8 mouse cellular contexts compared by ENCODE assay signal in the genomic region with DNA sequence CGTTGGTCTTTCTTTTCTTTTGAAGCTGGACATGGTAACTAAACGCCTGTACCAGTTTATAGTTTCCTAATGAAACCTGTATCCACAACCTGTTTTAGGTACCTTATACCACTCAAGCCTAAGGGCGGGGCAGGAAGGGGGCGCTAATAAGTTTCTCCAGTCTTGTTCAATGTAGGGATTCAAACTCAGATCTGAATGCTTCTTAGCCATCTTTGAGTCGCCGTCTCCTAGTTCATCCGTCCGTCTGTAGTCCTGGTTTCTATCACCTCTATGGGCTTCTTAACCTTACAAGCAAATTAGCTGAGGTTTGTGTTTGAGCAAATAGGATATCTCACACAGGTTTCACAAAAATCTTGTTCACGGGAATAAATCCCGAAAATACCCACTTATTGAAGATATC. TPM values are rescaled to one million over a fixed set of nuclear protein-coding genes. Genes with fewer than 3 reads are reported as not detected.
DNase-seq lines count a peak whose midpoint lies in the region; ATAC-seq and TF ChIP-seq lines count a peak whose summit lies in the region.

No protein-coding gene starts in this region.

- H3K4me3 ChIP-seq in heart, postnatal 0 days (ENCODE audit: low read depth, low read length), result peak overlapping the region; percentile 77
- H3K4me3 ChIP-seq in brown adipose tissue, adult 24 weeks (ENCODE audit: insufficient read depth, low read depth, low read length), result peak overlapping the region; percentile 94
- peak overlapping the region; percentile 99 for H3K4me3 ChIP-seq in hindbrain, embryonic 15.5 days
- H3K4me3 ChIP-seq in lung, embryonic 15.5 days, result peak overlapping the region; percentile 90

- no peak for TF ChIP-seq CTCF in heart, postnatal 0 days (IDR thresholded peaks at IDR 0.05; ENCODE audit: low read depth)

- no peak for ATAC-seq in heart, postnatal 0 days (ENCODE audit: insufficient read depth, low read depth)
- ATAC-seq in hindbrain, embryonic 15.5 days (ENCODE audit: low FRiP score, low read depth), result no peak
- no peak for ATAC-seq in lung, embryonic 15.5 days (ENCODE audit: borderline replicate concordance, extremely low read depth, low FRiP score, low TSS enrichment)

- TF ChIP-seq EP300 in heart, postnatal 0 days (IDR thresholded peaks at IDR 0.05; ENCODE audit: low read depth), result 0 out of 2 replicates have a peak, but pooled peaks have one; percentile 13

- no peaks in the 10 kb centered on the region for H3K27me3 ChIP-seq in heart, postnatal 0 days (ENCODE audit: control insufficient read depth, insufficient read depth, low read length)
- H3K27me3 ChIP-seq in hindbrain, embryonic 15.5 days, result no peaks in the 10 kb centered on the region
- H3K27me3 ChIP-seq in lung, embryonic 15.5 days, result no peaks in the 10 kb centered on the region

- DNase-seq in heart, postnatal 0 days (ENCODE audit: low spot score), result no peak
- DNase-seq in heart, postnatal 25 days (ENCODE audit: low spot score), result no peak
- DNase-seq in thymus, postnatal 10 days (ENCODE audit: low spot score in 2 of 2), result peak; percentile 29 to 47
- no peak for DNase-seq in left cerebral cortex, postnatal 14 days (ENCODE audit: low spot score in 2 of 2)
- DNase-seq in T-cell, adult 2 months (ENCODE audit: low spot score), result no peak

- H3K4me1 ChIP-seq in heart, postnatal 0 days (ENCODE audit: control insufficient read depth, insufficient read depth), result peaks cover 35% of the 10 kb centered on the region
- H3K4me1 ChIP-seq in brown adipose tissue, adult 24 weeks (ENCODE audit: control insufficient read depth, insufficient read depth, insufficient read length, low read length), result peaks cover 6% of the 10 kb centered on the region; the same call in 1 of the 2 replicates
- peaks cover 57% of the 10 kb centered on the region for H3K4me1 ChIP-seq in hindbrain, embryonic 15.5 days (replicated peaks)
- peaks cover 35% of the 10 kb centered on the region for H3K4me1 ChIP-seq in lung, embryonic 15.5 days

- H3K4me2 ChIP-seq in heart, postnatal 0 days (ENCODE audit: low read depth, low read length), result peak overlapping the region; percentile 74
- H3K4me2 ChIP-seq in hindbrain, embryonic 15.5 days, result peak overlapping the region; percentile 58
- peak overlapping the region; percentile 78 for H3K4me2 ChIP-seq in lung, embryonic 15.5 days

- H3K36me3 ChIP-seq in heart, postnatal 0 days (replicated peaks; ENCODE audit: control insufficient read depth, insufficient read depth, low read length), result peaks cover 4% of the 10 kb centered on the region; the same call in 1 of the 2 replicates
- no peaks in the 10 kb centered on the region for H3K36me3 ChIP-seq in hindbrain, embryonic 15.5 days
- H3K36me3 ChIP-seq in lung, embryonic 15.5 days, result no peaks in the 10 kb centered on the region; the same call in 1 of the 2 replicates

- WGBS in heart, postnatal 0 days, result 10% methylated on average over 10 of the region's 10 CpGs
- WGBS in hindbrain, embryonic 15.5 days, result 11% methylated on average over 10 of the region's 10 CpGs
- WGBS in lung, embryonic 15.5 days, result 6% methylated on average over 10 of the region's 10 CpGs

- H3K27ac ChIP-seq in heart, postnatal 0 days (ENCODE audit: low read depth), result peak overlapping the region; percentile 92
- peak overlapping the region; percentile 28 for H3K27ac ChIP-seq in brown adipose tissue, adult 24 weeks (replicated peaks; ENCODE audit: low read depth, low read length)
- H3K27ac ChIP-seq in hindbrain, embryonic 15.5 days (replicated peaks), result peak overlapping the region; percentile 98
- H3K27ac ChIP-seq in lung, embryonic 15.5 days, result peak overlapping the region; percentile 95

- H3K9ac ChIP-seq in heart, postnatal 0 days (replicated peaks; ENCODE audit: low read depth, low read length), result peak overlapping the region; percentile 91
- H3K9ac ChIP-seq in hindbrain, embryonic 15.5 days, result peak overlapping the region; percentile 100
- peak overlapping the region; percentile 90 for H3K9ac ChIP-seq in lung, embryonic 15.5 days

- intact Hi-C loops in heart, postnatal 25 days (cut with DNase I), result no loop called here
- intact Hi-C loops in left cerebral cortex, postnatal 14 days (cut with DNase I), result no loop called here

- no peaks in the 10 kb centered on the region for H3K9me3 ChIP-seq in heart, postnatal 0 days (replicated peaks; ENCODE audit: control insufficient read depth, low read length)
- H3K9me3 ChIP-seq in hindbrain, embryonic 15.5 days, result no peaks in the 10 kb centered on the region
- no peaks in the 10 kb centered on the region for H3K9me3 ChIP-seq in lung, embryonic 15.5 days

RNA-seq across cellular contexts. Expression of gene Pex12, which starts 0.3 kb away (rescaled TPM):
- 2.6 and 3.6 TPM in 2 replicates for total RNA-seq in heart, postnatal 0 days (2014; rRNA removed; ENCODE audit: low replicate concordance)
- polyA plus RNA-seq in heart, postnatal 0 days (2015; fragmentation: Nextera tagmentation; extraction: Ambion mirVana), result 8.3 and 9.3 TPM in 2 replicates
- total RNA-seq in heart, postnatal 25 days (2021), result 1 to 10 TPM; 5.7 to 6.5 TPM
- polyA plus RNA-seq in brown adipose tissue, adult 24 weeks (2012; ENCODE audit: insufficient read depth, insufficient read length, missing spikeins), result 4.2 and 9.8 TPM in 2 replicates
- polyA plus RNA-seq in hindbrain, embryonic 15.5 days (2015; fragmentation: Nextera tagmentation; extraction: Ambion mirVana), result 15.6 and 15.9 TPM in 2 replicates
- polyA plus RNA-seq in lung, embryonic 15.5 days (2015; fragmentation: Nextera tagmentation; extraction: Ambion mirVana), result 12.1 and 12.3 TPM in 2 replicates
- 10 to 100 TPM in 1 of 2 experiments, 1 to 10 TPM in 1; 9.7 to 11.1 TPM for total RNA-seq in left cerebral cortex, postnatal 14 days (2021)

RNA-seq across cellular contexts. Expression of gene Ap2b1, which starts 3.3 kb away (rescaled TPM):
- 51.6 and 52.0 TPM in 2 replicates for total RNA-seq in heart, postnatal 0 days (2014; rRNA removed; ENCODE audit: low replicate concordance)
- 20.1 TPM in 2 replicates for polyA plus RNA-seq in heart, postnatal 0 days (2015; fragmentation: Nextera tagmentation; extraction: Ambion mirVana)
- total RNA-seq in heart, postnatal 25 days (2021), result 10 to 100 TPM; 41.2 to 48.3 TPM
- polyA plus RNA-seq in brown adipose tissue, adult 24 weeks (2012; ENCODE audit: insufficient read depth, insufficient read length, missing spikeins), result 21.0 and 26.5 TPM in 2 replicates
- 111 and 117 TPM in 2 replicates for polyA plus RNA-seq in hindbrain, embryonic 15.5 days (2015; fragmentation: Nextera tagmentation; extraction: Ambion mirVana)
- polyA plus RNA-seq in lung, embryonic 15.5 days (2015; fragmentation: Nextera tagmentation; extraction: Ambion mirVana), result 53.1 and 55.7 TPM in 2 replicates
- 100 to 1,000 TPM; 304 to 324 TPM for total RNA-seq in left cerebral cortex, postnatal 14 days (2021)

RNA-seq across cellular contexts. Expression of gene Slfn14, which starts 15.6 kb away (rescaled TPM):
- total RNA-seq in heart, postnatal 0 days (2014; rRNA removed; ENCODE audit: low replicate concordance), result not detected in 2 replicates
- 0.10 and 0.16 TPM in 2 replicates for polyA plus RNA-seq in heart, postnatal 0 days (2015; fragmentation: Nextera tagmentation; extraction: Ambion mirVana)
- total RNA-seq in heart, postnatal 25 days (2021), result under 1 TPM; 0.08 to 0.11 TPM
- not detected in 2 replicates for polyA plus RNA-seq in brown adipose tissue, adult 24 weeks (2012; ENCODE audit: insufficient read depth, insufficient read length, missing spikeins)
- polyA plus RNA-seq in hindbrain, embryonic 15.5 days (2015; fragmentation: Nextera tagmentation; extraction: Ambion mirVana), result 0.07 and 0.09 TPM in 2 replicates
- 0.27 and 0.53 TPM in 2 replicates for polyA plus RNA-seq in lung, embryonic 15.5 days (2015; fragmentation: Nextera tagmentation; extraction: Ambion mirVana)
- not detected for total RNA-seq in left cerebral cortex, postnatal 14 days (2021)

Comparison
In these comparisons a context has a peak if more than half of its experiments do, and no peak if none do; other contexts are left out.
1. DNase-seq: peak in thymus, postnatal 10 days (2 of 2); none in heart, postnatal 0 days (single experiment), heart, postnatal 25 days (single experiment), left cerebral cortex, postnatal 14 days (0 of 2) and T-cell, adult 2 months (single experiment).
2. H3K27ac ChIP-seq: peak in every context shown above with its lines; median percentile 98 in hindbrain, embryonic 15.5 days; 95 in lung, embryonic 15.5 days; 92 in heart, postnatal 0 days; 28 in brown adipose tissue, adult 24 weeks.
3. Peak in every context shown above with its lines, with median percentiles within 50 percentile points of each other: H3K4me2 ChIP-seq, H3K4me3 ChIP-seq and H3K9ac ChIP-seq.